Mouse (Mus musculus) common myeloid progenitor, adult 5-6 weeks (primary cell): ENCODE data around the gene Gsg1l2. TPM values are rescaled to one million over a fixed set of nuclear protein-coding genes. Genes with fewer than 3 reads are reported as not detected.

Experiments used
- ATAC-seq: replicated peaks from 2 replicates; pipeline ENCODE4 v1.8.0; 2016; ENCODE audit warnings: low read depth, mild to moderate bottlenecking, moderate TSS enrichment, inconsistent platforms; ENCODE audit not compliant: poor library complexity, severe bottlenecking
- total RNA-seq: library from RNA; stranded (forward); fragments of 200-1000, 187-1606 nt; gene quantifications from 2 replicates; pipeline ENCODE4 v1.2.3, GENCODE M21; 2017

Gsg1l2 gene
- total RNA-seq, 1 experiment from 2014 or later: not detected

- ATAC-seq: no peak
These were observed 33.6 kb downstream of the Gsg1l2 start for GRCm38 (mm10) chr11:67808051-67808450.

DNA sequence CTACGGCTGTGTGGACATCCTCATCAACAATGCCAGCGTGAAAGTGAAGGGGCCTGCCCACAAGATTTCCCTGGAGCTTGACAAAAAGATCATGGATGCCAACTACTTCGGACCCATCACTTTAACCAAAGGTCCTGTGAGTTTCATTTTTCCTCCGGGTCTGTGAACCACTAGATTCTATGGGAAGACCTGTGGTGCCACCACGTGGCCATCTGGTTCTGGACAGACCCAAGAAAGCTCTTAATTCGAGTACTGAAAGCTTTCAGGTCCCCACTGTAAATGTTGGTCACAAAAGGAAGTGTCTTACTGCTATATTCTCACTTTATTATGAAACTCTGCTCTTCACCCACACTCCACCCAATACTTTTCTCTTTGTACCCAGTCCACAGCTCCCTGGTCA is 37.1 kb downstream of the Gsg1l2 start:
- no peak for ATAC-seq

DNA sequence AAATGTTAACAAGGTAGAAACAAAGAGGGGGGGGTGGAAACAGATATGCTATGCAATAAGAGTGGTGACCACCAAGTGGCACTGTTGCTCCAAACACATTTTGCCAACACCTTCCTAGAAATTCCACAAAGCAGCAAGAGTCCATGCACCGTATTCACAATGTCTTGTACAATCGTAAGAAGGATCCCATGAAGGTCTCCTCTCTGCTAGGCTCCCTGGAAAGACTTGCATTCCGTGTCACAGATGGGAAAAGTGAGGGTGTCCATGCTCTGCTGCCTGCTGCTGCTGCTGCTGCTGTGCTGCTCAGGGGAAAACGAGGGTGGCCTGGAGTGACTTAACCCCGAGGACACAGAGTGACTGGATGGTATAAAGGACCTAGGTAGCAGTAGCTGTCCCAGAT is 45.2 kb downstream of the Gsg1l2 start:
- peak; percentile 58; the same call in 1 of the 2 replicates for ATAC-seq

DNA sequence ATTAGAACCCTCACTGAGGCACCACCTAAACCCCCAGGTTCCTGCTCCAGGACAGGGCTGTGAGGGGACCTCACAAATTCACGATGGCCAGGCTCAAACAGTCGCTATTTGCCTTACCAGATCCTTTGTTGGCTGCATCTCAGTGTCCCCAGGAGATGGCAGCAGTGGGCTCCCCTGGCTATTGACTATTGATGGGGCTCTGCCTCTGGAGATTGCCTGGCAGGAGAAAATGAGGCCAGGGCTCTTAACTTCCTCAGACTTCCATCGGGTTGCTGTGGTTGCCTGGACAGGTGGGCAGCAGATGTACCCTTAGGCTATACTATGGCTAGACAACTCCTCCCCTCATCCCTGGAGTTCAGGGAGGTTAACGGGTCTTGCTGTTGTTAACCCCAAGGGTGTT is 45.8 kb downstream of the Gsg1l2 start:
- peak; percentile 83 for ATAC-seq

- ATAC-seq: no peak
These were observed 47.2 kb downstream of the Gsg1l2 start for GRCm38 (mm10) chr11:67821560-67821959.

DNA sequence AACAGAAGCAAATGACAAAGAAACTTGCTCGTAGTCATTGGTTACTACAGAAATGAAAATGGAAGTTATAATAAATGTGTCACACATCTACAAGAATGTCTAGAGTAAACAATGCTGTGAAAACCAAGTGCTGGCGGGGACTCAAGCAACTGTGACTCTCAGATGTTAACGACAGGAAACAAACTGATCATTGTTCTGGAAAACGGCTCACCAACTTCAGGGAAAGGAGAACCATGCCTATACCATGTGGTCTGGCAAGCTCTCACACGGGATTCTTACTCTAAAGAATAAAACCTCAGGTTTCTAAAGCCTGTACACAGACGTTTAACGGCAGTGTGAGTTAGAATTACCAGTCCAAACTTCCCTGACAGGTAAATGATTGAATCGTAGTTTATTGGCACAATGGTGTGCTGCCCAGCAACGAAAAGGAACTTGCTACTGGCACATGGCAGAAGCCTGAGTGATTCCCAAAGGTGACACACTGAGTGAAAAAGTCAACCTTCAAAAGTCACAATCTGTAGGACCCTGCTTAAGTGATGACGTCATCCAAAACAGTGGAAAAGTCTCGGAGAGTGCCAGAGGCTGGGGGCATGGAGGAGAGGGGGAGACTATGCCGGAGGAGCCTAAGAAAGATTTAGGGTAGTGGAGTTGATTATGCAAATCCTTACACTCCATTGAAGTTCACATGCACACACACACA is 54.1 kb downstream of the Gsg1l2 start:
- no peak for ATAC-seq

- ATAC-seq: peak; percentile 63
These were observed 55.1 kb downstream of the Gsg1l2 start for GRCm38 (mm10) chr11:67829530-67829929.

- ATAC-seq: no peak
These were observed 57.4 kb downstream of the Gsg1l2 start for GRCm38 (mm10) chr11:67831820-67832219.

- no peak for ATAC-seq
These were observed 61.1 kb downstream of the Gsg1l2 start for GRCm38 (mm10) chr11:67835408-67836078.

Other genes starting within 250 kb of the Gsg1l2 start
- not detected in 2 replicates for gene Rcvrn, start 79.3 kb upstream of the Gsg1l2 start, total RNA-seq
- gene Glp2r, start 3.5 kb upstream of the Gsg1l2 start, total RNA-seq: not detected in 2 replicates
- not detected in 2 replicates for gene Dhrs7c, start 23.6 kb downstream of the Gsg1l2 start, total RNA-seq
- not detected in 2 replicates for gene Usp43, start 147.5 kb downstream of the Gsg1l2 start, total RNA-seq
- not detected in 2 replicates for gene Cfap52, start 191.0 kb downstream of the Gsg1l2 start, total RNA-seq
- gene Stx8, start 191.6 kb downstream of the Gsg1l2 start, total RNA-seq: 19.6 and 20.5 TPM in 2 replicates